Mouse (Mus musculus) layer of hippocampus, adult 18-20 months (tissue): ENCODE results near the gene Frmd4b. TPM values are rescaled to one million over a fixed set of nuclear protein-coding genes. Genes with fewer than 3 reads are reported as not detected.
A peak's percentile ranks its signal among the peaks of the same experiment; 100 is the strongest.

Experiments used
- DNase-seq, 2 experiments: peaks; one replicate each; pipeline ENCODE4 v3.0.0; 2022; ENCODE audit warnings: low spot score in 2 of 2
- total RNA-seq, 2 experiments: library from RNA; stranded (reverse); gene quantifications; 2 replicates each; pipeline ENCODE4 v1.2.3; 2021

Frmd4b gene
- total RNA-seq, 2 experiments from 2014 or later, result 24.1 to 25.2 TPM

DNA sequence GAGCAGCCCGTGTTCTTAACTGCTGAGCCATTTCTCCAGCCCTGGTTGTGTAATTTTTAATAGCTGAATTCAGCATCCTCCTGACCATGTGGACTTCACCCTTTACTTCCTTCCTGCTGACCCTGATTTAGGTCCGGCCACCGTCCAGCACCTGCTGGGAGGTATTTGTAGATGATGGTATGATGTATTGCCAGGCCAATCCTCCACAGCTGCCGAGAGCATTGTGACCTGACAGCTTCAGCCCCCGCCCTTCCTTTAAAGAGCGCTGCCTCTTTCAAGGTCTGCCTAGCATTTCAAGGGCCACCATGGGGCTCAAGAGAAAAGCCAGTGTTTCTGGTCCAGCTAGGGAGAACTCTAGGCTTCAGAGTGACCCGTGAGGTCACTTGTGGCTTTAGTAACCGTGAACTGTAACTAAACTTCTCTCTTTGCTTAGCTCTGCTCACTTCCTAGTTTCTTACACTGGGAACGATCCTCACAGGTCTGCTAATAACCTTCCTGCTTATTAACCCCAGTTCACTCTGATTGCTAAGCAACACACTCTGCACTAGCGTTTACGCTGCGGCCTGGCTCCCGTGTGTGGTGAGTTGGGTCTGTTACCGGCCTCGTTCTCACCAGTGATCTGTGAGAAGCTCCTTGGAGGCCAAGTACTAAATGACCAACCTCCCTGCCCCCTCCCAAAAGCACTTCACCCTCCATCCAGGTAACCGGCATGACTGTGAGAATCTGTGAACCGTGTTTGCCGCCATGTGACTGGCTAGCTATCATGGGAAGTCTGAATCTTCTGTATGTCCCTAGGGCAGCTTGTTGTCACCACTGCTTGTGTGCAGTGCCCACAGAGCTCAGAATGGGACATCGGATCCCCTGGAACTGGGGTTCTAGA lies 138.1 kb downstream of the Frmd4b start:
- DNase-seq, result no peak

DNA sequence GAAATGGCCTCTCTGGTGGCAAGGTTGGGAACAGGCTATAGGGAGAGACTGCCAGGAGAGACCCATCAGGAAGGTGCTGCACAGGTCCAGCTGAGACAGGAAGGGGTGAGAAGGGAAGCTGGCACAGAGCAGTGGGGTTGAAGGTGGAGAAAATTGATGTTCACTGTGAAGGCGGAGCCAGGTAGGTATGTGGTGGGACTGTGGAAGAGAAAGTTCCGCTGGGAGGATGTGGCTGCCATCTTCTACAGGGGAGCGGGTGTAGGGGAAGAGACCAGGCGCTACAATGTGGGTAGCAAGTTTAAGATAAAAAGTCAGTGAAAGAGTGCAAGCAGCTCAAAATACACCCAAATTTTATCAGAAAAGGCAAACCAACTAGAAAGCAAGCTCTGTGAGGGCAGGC lies 143.7 kb downstream of the Frmd4b start:
- no peak for DNase-seq

DNA sequence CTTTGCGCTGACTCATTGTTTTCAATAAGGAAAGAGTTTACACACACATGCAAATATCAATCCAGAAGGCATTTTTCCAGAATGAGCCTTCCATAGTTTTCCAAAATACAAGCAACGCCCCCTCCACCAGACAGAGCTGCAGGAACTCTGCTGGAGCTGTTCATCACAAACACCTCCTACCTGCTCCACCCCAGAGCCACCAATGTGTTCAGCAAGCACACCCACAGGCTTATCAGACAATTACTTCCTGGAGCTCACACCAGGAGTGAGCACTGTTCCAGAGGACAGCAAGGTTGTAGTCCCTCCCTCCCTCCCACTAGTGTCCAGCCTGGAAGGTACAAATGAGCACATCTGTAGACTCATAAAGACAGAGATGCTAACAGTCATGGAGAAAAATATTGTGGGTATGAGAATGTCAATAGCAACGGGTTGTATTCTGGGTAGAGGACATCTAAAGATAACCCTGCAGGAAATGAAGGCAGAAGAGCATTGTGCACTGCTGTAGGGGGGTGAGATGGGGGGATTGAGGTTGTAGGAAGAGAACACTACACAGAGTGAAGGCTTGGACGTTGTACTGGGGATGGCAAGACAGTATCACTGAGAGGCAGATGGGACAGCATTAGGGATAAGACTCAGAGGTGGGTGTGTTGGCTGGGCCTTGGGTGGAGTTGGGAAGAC lies 144.3 kb downstream of the Frmd4b start:
- DNase-seq, result peak in 1 of 2 experiments; percentile 49

DNA sequence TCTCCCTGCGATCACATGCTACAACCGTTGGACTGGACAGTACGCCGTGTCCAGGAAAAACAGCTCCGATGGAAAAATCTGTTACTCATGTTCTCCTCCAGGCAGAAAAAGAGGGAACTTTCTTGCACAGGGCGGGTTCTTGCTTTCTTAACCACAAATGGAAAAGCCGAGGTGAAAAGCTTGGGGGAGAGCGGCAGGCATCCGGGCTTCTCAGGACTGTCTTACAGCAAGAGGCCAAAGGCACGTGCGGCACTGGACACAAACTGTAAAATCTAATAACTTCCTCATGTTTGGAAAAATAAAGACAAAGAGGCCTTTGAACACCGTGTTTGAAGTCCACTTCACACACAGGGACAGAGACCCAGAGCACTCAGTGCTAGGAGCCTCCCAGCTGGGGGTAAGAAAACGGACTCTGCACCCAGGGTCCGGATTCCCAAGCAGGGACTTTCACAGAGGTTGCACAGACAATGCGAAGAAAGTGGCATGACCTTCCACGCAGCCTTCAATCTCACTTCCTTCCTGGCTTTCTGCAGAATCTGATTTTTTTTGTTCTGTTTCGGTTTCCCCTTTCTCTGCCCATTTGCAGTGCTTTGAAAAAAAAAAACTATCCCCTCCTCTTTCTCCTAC lies 153.3 kb downstream of the Frmd4b start:
- DNase-seq, result no peak

DNA sequence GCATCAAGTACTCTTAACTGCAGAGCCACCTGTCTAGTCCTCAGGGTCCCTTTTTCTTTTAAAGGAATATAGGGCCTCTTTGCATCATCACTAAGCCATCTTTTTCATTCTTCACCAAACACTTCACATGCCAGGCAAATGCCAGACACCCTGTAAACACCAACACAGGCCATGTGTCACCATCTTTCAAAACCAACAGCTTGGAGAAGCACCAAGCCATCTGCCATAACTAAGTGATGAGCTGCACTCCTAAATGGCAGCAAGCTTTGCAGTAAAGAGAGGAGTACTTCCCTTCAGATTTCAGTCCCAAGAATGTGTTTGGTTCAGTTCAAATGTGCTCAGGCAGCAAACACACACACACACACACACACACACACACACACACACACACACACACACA lies 154.9 kb downstream of the Frmd4b start:
- peak; percentile 58 to 86 for DNase-seq

- no peak for DNase-seq
These were observed 158.2 kb downstream of the Frmd4b start for GRCm38 (mm10) chr6:97459112-97459511.

GRCm38 (mm10) chr6:97458358-97458757 lies 159.0 kb downstream of the Frmd4b start:
- DNase-seq, result no peak

GRCm38 (mm10) chr6:97457954-97458353 lies 159.4 kb downstream of the Frmd4b start:
- DNase-seq, result no peak

DNA sequence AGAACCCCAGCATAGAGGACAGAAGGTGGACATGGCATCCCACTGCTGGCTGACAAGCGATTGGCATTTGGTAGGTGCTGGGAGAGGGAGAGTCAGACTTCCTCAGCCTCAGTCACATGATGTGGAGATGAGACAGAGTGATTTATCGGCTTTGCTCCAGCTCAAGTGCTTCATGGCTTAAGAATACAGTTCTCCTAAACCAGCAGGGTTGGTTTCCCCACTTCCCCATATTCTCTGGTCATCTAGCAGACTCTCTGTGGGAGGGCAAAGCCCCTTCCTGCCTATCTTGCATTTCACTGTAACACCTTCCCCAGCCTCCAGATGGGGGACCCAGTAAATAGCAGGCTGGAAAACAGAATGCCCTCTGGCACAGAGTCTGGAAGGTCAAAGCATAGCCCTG lies 160.1 kb downstream of the Frmd4b start:
- DNase-seq, result no peak

GRCm38 (mm10) chr6:97452223-97452622 lies 165.1 kb downstream of the Frmd4b start:
- no peak for DNase-seq

DNA sequence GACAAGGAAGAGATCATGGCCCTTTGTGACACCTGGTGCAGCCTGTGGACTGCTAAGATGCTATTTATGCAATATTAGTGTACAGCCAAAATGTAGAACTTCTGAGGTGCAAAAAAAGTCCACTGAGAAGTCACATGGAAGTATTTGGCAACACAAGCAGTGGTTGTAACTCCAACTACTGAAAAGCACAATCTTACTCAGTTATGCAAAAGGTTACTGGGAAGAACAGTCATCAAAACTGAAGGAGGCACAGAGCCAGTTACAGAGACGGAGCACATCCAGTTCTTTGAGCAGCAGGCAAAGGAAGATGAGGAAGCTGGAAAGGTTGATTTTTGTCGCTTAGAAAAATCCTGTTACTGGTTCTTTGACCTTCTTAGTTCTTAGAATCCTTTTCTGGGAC lies 167.5 kb downstream of the Frmd4b start:
- DNase-seq, result no peak

DNA sequence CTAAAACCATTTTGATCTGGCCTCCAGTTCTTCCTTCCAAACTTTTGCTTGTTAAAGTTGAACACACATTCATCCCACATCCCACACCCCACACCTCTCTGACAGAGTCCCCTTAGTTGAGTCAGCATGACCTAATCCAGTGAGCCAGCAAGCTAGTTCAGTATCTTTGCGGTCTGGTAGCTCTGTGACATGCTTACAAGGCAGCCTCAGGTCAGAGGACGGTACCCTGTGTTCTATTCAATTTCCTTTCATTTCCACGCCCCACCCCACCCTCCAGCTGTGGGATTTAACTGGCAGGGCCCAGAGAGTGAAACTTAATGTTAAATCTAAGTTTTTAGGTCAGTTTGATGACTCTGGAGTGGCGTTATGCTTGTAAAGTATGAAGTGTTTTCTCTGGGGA lies 170.3 kb downstream of the Frmd4b start:
- DNase-seq, result no peak

GRCm38 (mm10) chr6:97444145-97444544 lies 173.2 kb downstream of the Frmd4b start:
- no peak for DNase-seq

DNA sequence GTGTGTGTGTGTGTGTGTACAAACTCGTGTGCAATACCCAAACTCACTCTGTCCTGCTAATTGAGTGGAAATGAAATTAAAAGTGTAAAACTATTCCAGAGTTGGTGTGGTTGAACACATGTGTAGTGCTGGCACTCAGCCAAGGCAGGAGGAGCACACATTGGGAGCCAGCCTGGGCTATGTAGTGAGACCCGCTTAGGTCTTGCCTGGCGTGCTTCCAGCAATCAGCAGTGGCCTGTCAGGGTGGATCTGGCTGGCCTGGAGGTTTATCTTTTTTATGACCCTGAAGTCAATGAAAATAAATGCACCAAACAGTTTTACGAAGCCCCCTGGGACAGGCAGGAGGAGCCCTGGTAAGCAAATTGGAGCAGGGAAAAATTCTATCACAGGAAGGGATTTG lies 173.8 kb downstream of the Frmd4b start:
- DNase-seq, result no peak

- no peak for DNase-seq
These were observed 176.0 kb downstream of the Frmd4b start for GRCm38 (mm10) chr6:97441357-97441756.

DNA sequence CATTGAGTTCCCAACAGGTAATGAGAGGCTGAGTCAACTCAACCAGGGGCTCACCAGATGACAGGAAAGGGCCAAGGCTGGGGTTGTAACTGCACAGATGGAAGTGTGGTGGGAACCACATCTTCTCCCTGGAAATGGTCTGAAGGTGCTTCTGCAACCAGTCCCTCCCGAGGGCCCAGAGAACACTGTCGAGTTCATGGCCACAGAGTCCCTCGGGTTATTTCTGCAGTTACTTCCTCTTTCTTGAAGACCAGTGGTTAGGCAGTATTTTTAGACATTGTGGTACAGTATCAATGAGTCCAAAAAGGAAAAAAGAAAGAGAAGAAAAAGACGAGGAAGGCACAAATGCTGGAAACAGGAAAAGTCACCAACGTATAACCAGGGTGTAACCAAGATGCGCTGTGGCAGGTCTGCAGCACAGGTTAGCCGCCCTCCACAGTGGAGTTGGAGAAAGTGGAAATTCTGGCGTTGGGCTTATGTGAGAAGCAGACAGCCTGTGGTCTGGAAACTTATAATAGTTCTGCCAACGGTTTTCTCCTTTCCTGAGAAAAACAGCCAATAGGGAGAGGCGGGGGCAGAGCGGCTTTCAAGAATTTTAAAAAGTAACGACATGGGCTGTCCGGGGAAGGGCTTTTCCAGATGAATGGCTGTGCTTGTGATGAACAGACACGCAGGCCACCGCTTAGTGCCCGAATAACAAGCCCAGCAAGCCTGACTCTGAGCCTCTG lies 178.3 kb downstream of the Frmd4b start:
- DNase-seq, result no peak

- DNase-seq, result no peak
These were observed 182.6 kb downstream of the Frmd4b start for GRCm38 (mm10) chr6:97434753-97435152.

DNA sequence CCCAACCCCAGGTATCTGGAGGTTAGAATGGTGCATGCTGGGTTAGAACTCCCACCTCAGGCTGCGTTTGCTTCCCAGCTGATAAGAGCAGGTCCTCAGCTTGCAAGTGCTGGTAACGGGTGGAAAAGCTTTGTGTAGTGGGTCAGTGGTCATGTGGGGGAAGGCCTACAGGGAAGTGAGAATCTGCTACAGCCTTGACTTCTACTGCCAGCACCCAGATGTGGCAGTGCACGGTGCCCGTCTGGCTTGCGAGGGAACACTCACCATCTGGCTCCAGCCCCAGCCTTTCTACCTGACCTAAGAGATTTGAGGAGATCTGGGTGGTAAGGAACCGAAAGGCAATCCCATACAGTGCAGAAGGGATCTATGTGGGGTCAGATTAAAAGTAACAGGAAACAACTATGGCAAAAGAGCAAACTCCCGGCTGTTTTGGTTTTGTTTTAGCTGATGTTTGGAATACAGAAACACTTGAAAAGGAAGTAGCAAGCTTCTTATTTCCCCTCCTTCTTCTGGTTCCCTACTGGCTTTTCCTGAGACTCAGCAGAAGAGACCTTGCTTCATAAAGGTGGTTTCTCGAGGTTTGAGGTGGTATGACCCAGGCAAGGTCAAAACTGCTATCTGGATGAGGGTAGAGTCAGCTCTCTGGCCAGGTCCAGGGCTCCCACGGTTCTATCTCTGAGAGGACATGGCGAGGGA lies 185.9 kb downstream of the Frmd4b start:
- no peak for DNase-seq

DNA sequence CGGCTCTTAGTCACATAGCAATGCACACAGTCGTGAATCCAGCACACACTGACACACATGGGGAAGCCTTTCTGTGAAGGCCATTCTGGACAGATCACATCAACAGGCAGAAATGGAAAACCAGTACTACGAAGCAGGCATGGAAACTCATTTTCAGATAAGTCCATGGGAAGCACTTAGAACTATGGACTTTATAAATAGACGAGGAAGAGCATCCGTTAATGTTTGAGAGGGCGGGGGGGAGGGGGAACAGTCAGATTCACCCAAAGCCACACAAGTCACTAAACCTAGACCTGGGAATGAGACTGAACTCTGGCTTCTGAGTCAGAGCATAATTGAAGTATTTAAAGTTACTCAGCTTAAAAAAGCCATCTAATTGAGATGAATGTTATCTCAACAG lies 186.8 kb downstream of the Frmd4b start:
- DNase-seq, result no peak

DNA sequence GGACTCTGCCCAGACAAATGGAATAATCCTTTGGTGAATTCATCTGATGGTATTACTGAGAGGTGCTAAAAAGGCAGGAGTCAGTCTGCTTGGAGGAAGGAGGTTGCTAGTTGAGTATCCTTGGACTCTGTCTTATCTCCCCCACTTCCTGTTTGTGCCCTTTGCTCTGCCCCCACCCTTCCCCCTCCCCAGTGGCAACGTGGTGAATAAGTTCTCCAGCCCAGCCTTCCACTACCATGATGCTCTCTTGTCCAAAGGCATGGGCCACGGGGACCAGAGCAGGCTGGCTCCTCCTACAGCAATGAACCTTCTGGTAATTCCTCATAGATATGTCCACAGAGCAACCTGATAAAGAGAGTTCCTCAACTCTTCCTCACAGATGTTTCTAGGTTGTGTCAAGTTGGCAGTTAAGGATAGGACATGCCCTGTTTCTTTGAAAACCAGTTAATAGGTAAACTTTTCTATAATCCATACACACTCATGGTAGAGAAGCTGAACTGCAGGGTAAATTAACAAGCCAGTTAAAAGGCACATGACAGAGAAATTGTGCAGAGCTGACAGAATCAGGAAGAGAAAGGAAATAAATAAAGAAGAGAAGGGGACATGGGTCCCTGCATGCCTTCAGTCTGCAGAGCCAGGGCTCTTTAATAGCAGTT lies 187.5 kb downstream of the Frmd4b start:
- DNase-seq, result no peak
